Mouse (Mus musculus): ENCODE results near the gene Ap3s2. TPM values are rescaled to one million over a fixed set of nuclear protein-coding genes. Genes with fewer than 3 reads are reported as not detected.
A peak's percentile ranks its signal among the peaks of the same experiment; 100 is the strongest.

Ap3s2 gene
- total RNA-seq (2022): 10 to 100 TPM; 42.3 to 48.8 (median 44.4) TPM

- DNase-seq (ENCODE audit: low spot score in 2 of 2): peak; percentile 81 to 92
Observed at GRCm38 (mm10) chr7:79920344-79920983, at the start of gene Ap3s2. Gene Ap3s2, minus strand, starts transcription at chr7:79920649.

- DNase-seq (ENCODE audit: low spot score in 2 of 2): no peak
Observed at GRCm38 (mm10) chr7:79968326-79968725, 47.9 kb upstream of the Ap3s2 start.

GRCm38 (mm10) chr7:79961600-79961999, 41.2 kb upstream of the Ap3s2 start:
- DNase-seq (ENCODE audit: low spot score in 2 of 2): no peak

GRCm38 (mm10) chr7:79956131-79956530, 35.7 kb upstream of the Ap3s2 start:
- DNase-seq (ENCODE audit: low spot score in 2 of 2): no peak

GRCm38 (mm10) chr7:79954890-79955289, 34.4 kb upstream of the Ap3s2 start:
- DNase-seq (ENCODE audit: low spot score in 2 of 2): no peak

GRCm38 (mm10) chr7:79951038-79951437, 30.6 kb upstream of the Ap3s2 start:
- DNase-seq (ENCODE audit: low spot score in 2 of 2): no peak

GRCm38 (mm10) chr7:79950236-79950635, 29.8 kb upstream of the Ap3s2 start:
- DNase-seq (ENCODE audit: low spot score in 2 of 2): no peak

GRCm38 (mm10) chr7:79935511-79936205, 15.2 kb upstream of the Ap3s2 start:
- DNase-seq (ENCODE audit: low spot score in 2 of 2): no peak

GRCm38 (mm10) chr7:79934862-79935510, 14.5 kb upstream of the Ap3s2 start, which contains the start of gene Arpin:
Gene Arpin, minus strand, starts transcription at chr7:79935359.
- peak; percentile 33 to 51 for DNase-seq (ENCODE audit: low spot score in 2 of 2)

GRCm38 (mm10) chr7:79934461-79934860, 14.0 kb upstream of the Ap3s2 start:
- no peak for DNase-seq (ENCODE audit: low spot score in 2 of 2)

- no peak for DNase-seq (ENCODE audit: low spot score in 2 of 2)
Observed at GRCm38 (mm10) chr7:79928516-79929052, 8.1 kb upstream of the Ap3s2 start.

GRCm38 (mm10) chr7:79914556-79914955, 5.9 kb downstream of the Ap3s2 start:
- no peak for DNase-seq (ENCODE audit: low spot score in 2 of 2)

- DNase-seq (ENCODE audit: low spot score in 2 of 2): no peak
Observed at GRCm38 (mm10) chr7:79907356-79907755, 13.1 kb downstream of the Ap3s2 start.

GRCm38 (mm10) chr7:79906914-79907313, 13.5 kb downstream of the Ap3s2 start:
- DNase-seq (ENCODE audit: low spot score in 2 of 2): no peak

- no peak for DNase-seq (ENCODE audit: low spot score in 2 of 2)
Observed at GRCm38 (mm10) chr7:79905193-79905592, 15.3 kb downstream of the Ap3s2 start.

GRCm38 (mm10) chr7:79903160-79903792, 17.2 kb downstream of the Ap3s2 start:
- DNase-seq (ENCODE audit: low spot score in 2 of 2): no peak

GRCm38 (mm10) chr7:79900753-79901152, 19.7 kb downstream of the Ap3s2 start:
- no peak for DNase-seq (ENCODE audit: low spot score in 2 of 2)

GRCm38 (mm10) chr7:79895225-79895624, 25.2 kb downstream of the Ap3s2 start:
- no peak for DNase-seq (ENCODE audit: low spot score in 2 of 2)

GRCm38 (mm10) chr7:79894790-79895189, 25.7 kb downstream of the Ap3s2 start:
- no peak for DNase-seq (ENCODE audit: low spot score in 2 of 2)

GRCm38 (mm10) chr7:79892576-79893428, 27.6 kb downstream of the Ap3s2 start:
- DNase-seq (ENCODE audit: low spot score in 2 of 2): no peak

Measured in left cerebral cortex, adult 8-10 months (tissue).